Mouse (Mus musculus) spleen, postnatal 14 days (tissue): ENCODE data around the gene Ddhd1.

Experiments
- DNase-seq, 2 experiments: peaks; one replicate each; pipeline ENCODE4 v3.0.0; 2021 to 2022; ENCODE audit warnings: low spot score in 2 of 2

The Ddhd1 gene

GRCm38 (mm10) chr14:45657641-45658611 lies at the start of gene Ddhd1:
TSS of gene Ddhd1 (minus strand) at chr14:45658143.
- DNase-seq: peak; percentile 77 to 79

GRCm38 (mm10) chr14:45707176-45707910 lies 49.4 kb upstream of the Ddhd1 start:
- DNase-seq: no peak

- DNase-seq: no peak
Observed at GRCm38 (mm10) chr14:45700031-45700572, 42.2 kb upstream of the Ddhd1 start.

- no peak for DNase-seq
Observed at GRCm38 (mm10) chr14:45698867-45699266, 40.9 kb upstream of the Ddhd1 start.

GRCm38 (mm10) chr14:45696098-45696497 lies 38.2 kb upstream of the Ddhd1 start:
- no peak for DNase-seq

GRCm38 (mm10) chr14:45693891-45694290 lies 35.9 kb upstream of the Ddhd1 start:
- no peak for DNase-seq

GRCm38 (mm10) chr14:45690520-45691246 lies 32.7 kb upstream of the Ddhd1 start:
- peak in 1 of 2 experiments; percentile 24 for DNase-seq

- no peak for DNase-seq
Observed at GRCm38 (mm10) chr14:45685313-45685712, 27.4 kb upstream of the Ddhd1 start.

- DNase-seq: no peak
Observed at GRCm38 (mm10) chr14:45676722-45677121, 18.8 kb upstream of the Ddhd1 start.

- no peak for DNase-seq
Observed at GRCm38 (mm10) chr14:45668325-45668724, 10.4 kb upstream of the Ddhd1 start.

- no peak for DNase-seq
Observed at GRCm38 (mm10) chr14:45667231-45667630, 9.3 kb upstream of the Ddhd1 start.

GRCm38 (mm10) chr14:45661575-45661974 lies 3.6 kb upstream of the Ddhd1 start:
- DNase-seq: no peak

- no peak for DNase-seq
Observed at GRCm38 (mm10) chr14:45660315-45660714, 2.4 kb upstream of the Ddhd1 start.

- DNase-seq: peak; percentile 37 to 39
Observed at GRCm38 (mm10) chr14:45656831-45657640, 907 bp downstream of the Ddhd1 start.

GRCm38 (mm10) chr14:45654876-45655416 lies 3.0 kb downstream of the Ddhd1 start:
- DNase-seq: no peak

GRCm38 (mm10) chr14:45653756-45654155 lies 4.2 kb downstream of the Ddhd1 start:
- peak in 1 of 2 experiments; percentile 7 for DNase-seq

- no peak for DNase-seq
Observed at GRCm38 (mm10) chr14:45648999-45649818, 8.7 kb downstream of the Ddhd1 start.

GRCm38 (mm10) chr14:45648144-45648543 lies 9.8 kb downstream of the Ddhd1 start:
- DNase-seq: no peak

GRCm38 (mm10) chr14:45647632-45648031 lies 10.3 kb downstream of the Ddhd1 start:
- DNase-seq: no peak

GRCm38 (mm10) chr14:45647175-45647574 lies 10.8 kb downstream of the Ddhd1 start:
- no peak for DNase-seq
